Mouse (Mus musculus): ENCODE data around the gene Robo4. TPM values are rescaled to one million over a fixed set of nuclear protein-coding genes. Genes with fewer than 3 reads are reported as not detected.

Gene Robo4
- total and polyA plus RNA-seq, 3 experiments: not detected

DNA sequence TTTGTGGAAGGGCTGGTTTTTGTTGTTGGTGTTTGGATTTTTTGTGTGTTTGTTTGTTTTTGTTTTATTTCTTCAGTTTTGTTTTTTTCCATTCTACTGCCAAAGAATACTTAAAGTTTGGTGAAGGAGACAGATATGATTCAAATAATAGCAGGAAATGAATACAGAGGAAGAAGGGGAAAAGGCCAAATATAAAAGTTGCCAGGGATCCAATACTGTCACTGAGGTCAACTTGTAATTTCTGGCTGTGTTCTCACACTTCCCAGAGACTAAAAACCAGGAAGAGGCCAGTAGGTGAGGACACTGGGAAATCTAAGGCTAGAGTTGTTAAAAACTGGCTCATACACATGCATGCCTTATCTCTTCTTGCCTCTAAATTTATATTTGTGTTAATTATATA, 39.6 kb upstream of the Robo4 start:
- Histone ChIP-seq H3K4me3 (replicated peaks in 1 of 3; ENCODE audit: low read depth in 2 of 3, low read length in 2 of 3, poor library complexity in 1 of 3) (no peak overlapping the region), H3K27me3 (replicated peaks) (no peaks in the 10 kb centered on the region), H3K4me2 (ENCODE audit: insufficient read depth, low read depth, poor library complexity, severe bottlenecking) (no peak overlapping the region), H3K36me3 (replicated peaks in 1 of 2; ENCODE audit: control insufficient read depth in 1 of 2, insufficient read depth in 1 of 2, low read length in 1 of 2) (no peaks in the 10 kb centered on the region), H3K4me1 (ENCODE audit: control insufficient read depth in 1 of 2, insufficient read depth in 2 of 2) (peaks cover 0 to 12% of the 10 kb centered on the region in 2 experiments; a peak in 1 of 4 replicates), H3K79me2 (replicated peaks; ENCODE audit: control insufficient read depth, extremely low read depth, insufficient read depth, poor library complexity, severe bottlenecking) (no peaks in the 10 kb centered on the region), H3K9me3 (replicated peaks; ENCODE audit: low read length) (no peaks in the 10 kb centered on the region), H3K27ac (ENCODE audit: insufficient read depth, low read depth) (no peak overlapping the region), H3K9ac (ENCODE audit: insufficient read depth, low read depth) (no peak overlapping the region)
- dilution Hi-C loops (cut with MboI; ENCODE audit: extremely low pct_ligation_motif_present, extremely low pct_unique_long_range_greater_than_20kb, low sequenced_read_pairs) (no loop called here), in situ Hi-C loops (cut with MboI; ENCODE audit: low pct_ligation_motif_present, low pct_unique_long_range_greater_than_20kb, low sequenced_read_pairs) (no loop called here)
- no peak for DNase-seq (ENCODE audit: extremely low read depth)
- TF ChIP-seq POLR2A (IDR thresholded peaks at IDR 0.05; ENCODE audit: low read depth, low read length): no peak
- no peak for TF ChIP-seq TCF12 (IDR thresholded peaks at IDR 0.05; ENCODE audit: low read depth, low read length)
- no peak for TF ChIP-seq SMC3 (IDR thresholded peaks at IDR 0.05; ENCODE audit: low read depth, low read length)
- TF ChIP-seq NELFE (IDR thresholded peaks at IDR 0.05; ENCODE audit: low read depth, low read length): no peak
- no peak for TF ChIP-seq ZKSCAN1 (IDR thresholded peaks at IDR 0.05; ENCODE audit: borderline replicate concordance, low read depth, low read length)
- no peak for TF ChIP-seq GABPA (IDR thresholded peaks at IDR 0.05; ENCODE audit: insufficient replicate concordance, low read depth, low read length)
- no peak for TF ChIP-seq MYC (IDR thresholded peaks at IDR 0.05; ENCODE audit: low read depth, low read length)
- TF ChIP-seq USF1 (IDR thresholded peaks at IDR 0.05; ENCODE audit: low read depth, low read length): no peak

DNA sequence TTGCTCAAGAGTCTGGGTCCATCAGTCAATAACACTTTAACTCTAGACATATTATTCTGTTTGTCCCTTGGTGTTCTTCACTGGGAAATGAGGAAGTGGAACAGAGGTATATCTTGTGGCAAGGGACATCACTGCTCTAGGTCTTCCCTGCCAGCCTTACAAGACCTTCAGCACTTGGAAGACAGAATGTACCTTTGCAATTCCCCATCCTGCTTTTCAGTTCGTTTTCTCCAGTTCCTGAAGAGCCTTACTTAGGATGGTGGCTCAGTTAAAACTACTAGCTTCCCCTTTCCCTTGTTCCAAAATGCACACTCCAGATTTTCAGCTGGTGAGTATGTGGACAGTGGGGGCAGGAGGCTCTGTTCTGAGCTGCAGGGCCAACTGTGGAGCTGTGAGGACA, 38.8 kb upstream of the Robo4 start:
- H3K4me2 ChIP-seq (ENCODE audit: insufficient read depth, low read depth, poor library complexity, severe bottlenecking): no peak overlapping the region
- no peak overlapping the region for H3K27ac ChIP-seq (ENCODE audit: insufficient read depth, low read depth)
- DNase-seq (ENCODE audit: extremely low read depth): no peak
- H3K4me3 ChIP-seq (replicated peaks in 1 of 3; ENCODE audit: low read depth in 2 of 3, low read length in 2 of 3, poor library complexity in 1 of 3): no peak overlapping the region
- H3K27me3 ChIP-seq (replicated peaks): no peaks in the 10 kb centered on the region
- no peaks in the 10 kb centered on the region for H3K79me2 ChIP-seq (replicated peaks; ENCODE audit: control insufficient read depth, extremely low read depth, insufficient read depth, poor library complexity, severe bottlenecking)
- TF ChIP-seq CHD2 (IDR thresholded peaks at IDR 0.05; ENCODE audit: low read length) (no peak), RCOR1 (conservative IDR thresholded peaks at IDR 0.05; ENCODE audit: low read depth, low read length) (no peak), MAZ (IDR thresholded peaks at IDR 0.05; ENCODE audit: low read depth, low read length) (no peak), PAX5 (IDR thresholded peaks at IDR 0.05; ENCODE audit: low read length) (no peak), MAFK (IDR thresholded peaks at IDR 0.05; ENCODE audit: insufficient replicate concordance, low read length) (no peak), E2F4 (IDR thresholded peaks at IDR 0.05; ENCODE audit: insufficient replicate concordance, low read depth, low read length) (no peak), BHLHE40 (IDR thresholded peaks at IDR 0.05; ENCODE audit: low read depth, low read length) (no peak), POLR2A (IDR thresholded peaks at IDR 0.05; ENCODE audit: low read depth, low read length) (no peak), EP300 (IDR thresholded peaks at IDR 0.05; ENCODE audit: low read length) (no peak), ZMIZ1 (IDR thresholded peaks at IDR 0.05; ENCODE audit: low read depth, low read length) (no peak), TCF12 (IDR thresholded peaks at IDR 0.05; ENCODE audit: low read depth, low read length) (no peak), IRF4 (IDR thresholded peaks at IDR 0.05; ENCODE audit: low read depth, low read length) (no peak), NELFE (IDR thresholded peaks at IDR 0.05; ENCODE audit: low read depth, low read length) (no peak), ZC3H11A (IDR thresholded peaks at IDR 0.05; ENCODE audit: low read depth, low read length) (no peak)
- H3K36me3 ChIP-seq (replicated peaks in 1 of 2; ENCODE audit: control insufficient read depth in 1 of 2, insufficient read depth in 1 of 2, low read length in 1 of 2): no peaks in the 10 kb centered on the region
- in situ Hi-C loops (cut with MboI; ENCODE audit: low pct_ligation_motif_present, low pct_unique_long_range_greater_than_20kb, low sequenced_read_pairs): no loop called here
- dilution Hi-C loops (cut with MboI; ENCODE audit: extremely low pct_ligation_motif_present, extremely low pct_unique_long_range_greater_than_20kb, low sequenced_read_pairs): no loop called here
- H3K9ac ChIP-seq (ENCODE audit: insufficient read depth, low read depth): no peak overlapping the region
- no peaks in the 10 kb centered on the region for H3K9me3 ChIP-seq (replicated peaks; ENCODE audit: low read length)
- H3K4me1 ChIP-seq (ENCODE audit: control insufficient read depth in 1 of 2, insufficient read depth in 2 of 2): peaks cover 0 to 12% of the 10 kb centered on the region in 2 experiments; a peak in 1 of 4 replicates

All from CH12.LX (cell line).